Mouse (Mus musculus) heart, postnatal 0 days (tissue): ENCODE measurements around the gene Gstm7.

Experiments used
- CTCF ChIP-seq: IDR thresholded peaks from 2 replicates; pipeline ENCODE4 v1.5.1; 2016; ENCODE audit warnings: antibody characterized with exemption, control low read depth, low read depth
- EP300 ChIP-seq: IDR thresholded peaks from 2 replicates; pipeline ENCODE4 v1.6.1; 2016; ENCODE audit warnings: antibody characterized with exemption, low read depth

GRCm38 (mm10) chr3:107974237-107974636 lies 42.6 kb upstream of the Gstm7 start:
- TF ChIP-seq CTCF = no peak
- TF ChIP-seq EP300 = no peak
